Mouse (Mus musculus) liver, embryonic 16.5 days (tissue): Measurements from ENCODE around the gene Ccdc81. TPM values are rescaled to one million over a fixed set of nuclear protein-coding genes. Genes with fewer than 3 reads are reported as not detected.

Source experiments
- ATAC-seq: fragments of 200-750 bp; cut with Nextera tagmentation; 2 replicates; pipeline ENCODE4 v1.8.0; 2017; ENCODE audit warnings: low read depth, mild to moderate bottlenecking, moderate number of reproducible peaks, moderate library complexity
- H3K27ac ChIP-seq: fragments of 300-500 bp; sonication (generic); 2 replicates; pipeline ENCODE4 v1.5.1; 2014; ENCODE audit warnings: mild to moderate bottlenecking, low read length
- H3K27me3 ChIP-seq: fragments of 300-500 bp; sonication (generic); 2 replicates; pipeline ENCODE4 v1.6.1; 2014; ENCODE audit warnings: low read depth, low read length, mixed read lengths; ENCODE audit not compliant: control insufficient read depth, insufficient read depth
- H3K36me3 ChIP-seq: fragments of 300-500 bp; sonication (generic); 2 replicates; pipeline ENCODE4 v1.6.1; 2014; ENCODE audit warnings: mild to moderate bottlenecking; ENCODE audit not compliant: control insufficient read depth, insufficient read depth
- H3K4me1 ChIP-seq: fragments of 300-500 bp; sonication (generic); 2 replicates; pipeline ENCODE4 v1.6.1; 2014; ENCODE audit warnings: low read depth, low read length, mixed read lengths; ENCODE audit not compliant: control insufficient read depth
- H3K4me2 ChIP-seq: fragments of 300-500 bp; sonication (generic); 2 replicates; pipeline ENCODE4 v1.6.1; 2014; ENCODE audit warnings: low read depth, low read length, mixed read lengths
- H3K4me3 ChIP-seq: fragments of 300-500 bp; sonication (generic); 2 replicates; pipeline ENCODE4 v1.5.1; 2014; ENCODE audit warnings: low read depth, mild to moderate bottlenecking, low read length
- H3K9ac ChIP-seq: fragments of 300-500 bp; sonication (generic); 2 replicates; pipeline ENCODE4 v1.6.1; 2014; ENCODE audit warnings: low read depth, low read length
- H3K9me3 ChIP-seq: fragments of 300-500 bp; sonication (generic); replicated peaks from 2 replicates; pipeline ENCODE4 v1.6.1; 2016; ENCODE audit warnings: low read length; ENCODE audit not compliant: control insufficient read depth
- WGBS: fragments of 180-500 bp; shearing (Covaris S2); extraction: QIAGEN DNeasy Blood & Tissue Kit; methylation state at CpG from one replicate; pipeline ENCODE4 v1.1.7; 2014; ENCODE audit not compliant: insufficient replicate concordance; 5-methylcytosine and 5-hydroxymethylcytosine counted together
- polyA plus RNA-seq: library from polyadenylated mRNA; unstranded; fragments of >200 nt; fragmentation: Nextera tagmentation; extraction: Ambion mirVana; gene quantifications from 2 replicates; pipeline ENCODE4 v1.2.1, GENCODE M21; 2015

Ccdc81 gene
- polyA plus RNA-seq, 1 experiment from 2014 or later, result not detected

- Histone ChIP-seq H3K4me3 (no peak overlapping the region), H3K36me3 (no peaks in the 10 kb centered on the region), H3K9ac (no peak overlapping the region), H3K27ac (no peak overlapping the region), H3K4me2 (no peak overlapping the region), H3K4me1 (no peaks in the 10 kb centered on the region), H3K9me3 (no peaks in the 10 kb centered on the region), H3K27me3 (no peaks in the 10 kb centered on the region)
- WGBS, result 68% methylated on average over 3 of the region's 3 CpGs
- peak; percentile 27; the same call in 1 of the 2 replicates for ATAC-seq
These were observed 10.2 kb upstream of the Ccdc81 start for GRCm38 (mm10) chr7:89913432-89914158.

- no peaks in the 10 kb centered on the region for H3K36me3 ChIP-seq
- H3K9ac ChIP-seq, result no peak overlapping the region
These were observed 8.9 kb upstream of the Ccdc81 start for GRCm38 (mm10) chr7:89912356-89912755.

GRCm38 (mm10) chr7:89909711-89910110, 6.3 kb upstream of the Ccdc81 start:
- H3K4me2 ChIP-seq, result no peak overlapping the region
- no peak overlapping the region for H3K9ac ChIP-seq
- WGBS, result 60% methylated on average over 4 of the region's 4 CpGs
- no peak for ATAC-seq
- no peaks in the 10 kb centered on the region for H3K4me1 ChIP-seq
- no peak overlapping the region for H3K27ac ChIP-seq
- H3K9me3 ChIP-seq, result no peaks in the 10 kb centered on the region
- no peaks in the 10 kb centered on the region for H3K36me3 ChIP-seq
- no peaks in the 10 kb centered on the region for H3K27me3 ChIP-seq
- no peak overlapping the region for H3K4me3 ChIP-seq

More at GRCm38 (mm10) chr7:89912356-89912755, 8.9 kb upstream of the Ccdc81 start:
- Histone ChIP-seq H3K4me1 (no peaks in the 10 kb centered on the region), H3K9me3 (no peaks in the 10 kb centered on the region), H3K4me3 (no peak overlapping the region), H3K4me2 (no peak overlapping the region), H3K27ac (no peak overlapping the region), H3K27me3 (no peaks in the 10 kb centered on the region)
- 72% methylated on average over 3 of the region's 3 CpGs for WGBS
- ATAC-seq, result no peak

GRCm38 (mm10) chr7:89908899-89909621, 5.6 kb upstream of the Ccdc81 start:
- ATAC-seq, result no peak
- WGBS, result 71% methylated on average over 20 of the region's 20 CpGs
- H3K9me3 ChIP-seq, result no peaks in the 10 kb centered on the region
- no peak overlapping the region for H3K4me3 ChIP-seq
- no peak overlapping the region for H3K4me2 ChIP-seq
- no peak overlapping the region for H3K9ac ChIP-seq
- H3K27ac ChIP-seq, result no peak overlapping the region
- H3K4me1 ChIP-seq, result no peaks in the 10 kb centered on the region
- no peaks in the 10 kb centered on the region for H3K27me3 ChIP-seq
- no peaks in the 10 kb centered on the region for H3K36me3 ChIP-seq

GRCm38 (mm10) chr7:89908421-89908820, 5.0 kb upstream of the Ccdc81 start:
- Histone ChIP-seq H3K4me2 (no peak overlapping the region), H3K4me3 (no peak overlapping the region), H3K9ac (no peak overlapping the region), H3K27ac (no peak overlapping the region), H3K27me3 (no peaks in the 10 kb centered on the region), H3K4me1 (no peaks in the 10 kb centered on the region), H3K36me3 (no peaks in the 10 kb centered on the region), H3K9me3 (no peaks in the 10 kb centered on the region)
- ATAC-seq, result no peak
- 51% methylated on average over 7 of the region's 7 CpGs for WGBS

- no peak overlapping the region for H3K27ac ChIP-seq
- no peak overlapping the region for H3K4me2 ChIP-seq
- ATAC-seq, result no peak
- no peaks in the 10 kb centered on the region for H3K9me3 ChIP-seq
- no peak overlapping the region for H3K9ac ChIP-seq
- H3K4me1 ChIP-seq, result no peaks in the 10 kb centered on the region
- 18% methylated on average over 8 of the region's 8 CpGs for WGBS
- H3K27me3 ChIP-seq, result no peaks in the 10 kb centered on the region
- no peaks in the 10 kb centered on the region for H3K36me3 ChIP-seq
- H3K4me3 ChIP-seq, result no peak overlapping the region
These were observed 4.5 kb upstream of the Ccdc81 start for GRCm38 (mm10) chr7:89907950-89908349.

GRCm38 (mm10) chr7:89903007-89903406, 422 bp downstream of the Ccdc81 start:
- Histone ChIP-seq H3K9me3 (no peaks in the 10 kb centered on the region), H3K27ac (no peak overlapping the region), H3K27me3 (no peaks in the 10 kb centered on the region), H3K9ac (no peak overlapping the region), H3K4me3 (no peak overlapping the region), H3K4me2 (no peak overlapping the region), H3K36me3 (no peaks in the 10 kb centered on the region), H3K4me1 (no peaks in the 10 kb centered on the region)
- 67% methylated on average over 8 of the region's 8 CpGs for WGBS
- no peak for ATAC-seq

- H3K4me2 ChIP-seq, result no peak overlapping the region
- H3K27me3 ChIP-seq, result no peaks in the 10 kb centered on the region
- 28% methylated on average over 4 of the region's 4 CpGs for WGBS
- H3K27ac ChIP-seq, result no peak overlapping the region
- H3K9ac ChIP-seq, result no peak overlapping the region
- no peaks in the 10 kb centered on the region for H3K36me3 ChIP-seq
- no peak for ATAC-seq
- H3K4me1 ChIP-seq, result no peaks in the 10 kb centered on the region
- no peak overlapping the region for H3K4me3 ChIP-seq
- no peaks in the 10 kb centered on the region for H3K9me3 ChIP-seq
These were observed 11.6 kb downstream of the Ccdc81 start for GRCm38 (mm10) chr7:89891856-89892255.

- no peak for ATAC-seq
- Histone ChIP-seq H3K27ac (no peak overlapping the region), H3K27me3 (no peaks in the 10 kb centered on the region), H3K4me3 (no peak overlapping the region), H3K9me3 (no peaks in the 10 kb centered on the region), H3K4me1 (no peaks in the 10 kb centered on the region), H3K36me3 (no peaks in the 10 kb centered on the region), H3K9ac (no peak overlapping the region), H3K4me2 (no peak overlapping the region)
- WGBS, result 64% methylated on average over 5 of the region's 5 CpGs
These were observed 12.0 kb downstream of the Ccdc81 start for GRCm38 (mm10) chr7:89891412-89891811.
